Mouse (Mus musculus): Measurements from ENCODE around the gene Pikfyve. TPM values are rescaled to one million over a fixed set of nuclear protein-coding genes. Genes with fewer than 3 reads are reported as not detected.

Pikfyve gene
- polyA plus RNA-seq, 1 experiment, result 1.8 TPM

DNA sequence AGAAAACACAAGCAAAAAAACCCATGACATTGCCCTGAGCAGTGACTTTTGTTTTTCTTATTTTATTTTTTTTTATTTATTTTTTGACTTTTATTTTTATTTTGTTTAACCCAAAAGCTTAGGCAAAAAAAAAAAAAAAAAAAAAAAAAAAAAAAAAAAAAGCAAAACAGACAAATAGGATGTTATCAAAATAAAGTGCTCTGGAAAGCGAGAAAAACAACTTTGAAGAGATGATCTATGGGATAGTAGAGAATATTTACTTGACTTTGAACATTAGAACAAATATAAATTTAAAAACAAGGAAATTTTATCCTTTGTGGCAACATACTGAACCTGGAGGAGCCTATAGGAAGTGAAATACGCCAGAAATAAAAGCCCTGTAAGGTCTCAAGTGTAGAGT, 2.5 kb upstream of the Pikfyve start:
- no peak overlapping the region for H3K4me3 ChIP-seq (ENCODE audit: low read depth, low read length)
- H3K36me3 ChIP-seq (ENCODE audit: control insufficient read depth, insufficient read depth, low read length), result no peaks in the 10 kb centered on the region
- no peaks in the 10 kb centered on the region; the same call in 1 of the 2 replicates for H3K27me3 ChIP-seq (ENCODE audit: control insufficient read depth, insufficient read depth, low read length)
- H3K27ac ChIP-seq (ENCODE audit: insufficient read depth, low read depth, low read length), result no peak overlapping the region
- WGBS, result 84% methylated on average over 2 of the region's 2 CpGs
- H3K4me1 ChIP-seq (ENCODE audit: control insufficient read depth, insufficient read depth, insufficient read length, low read length), result 0 out of 2 replicates have a peak, but pooled peaks cover 3% of the 10 kb centered on the region
- TF ChIP-seq POLR2A (IDR thresholded peaks at IDR 0.05; ENCODE audit: low read depth, low read length) (no peak), CTCF (IDR thresholded peaks at IDR 0.05; ENCODE audit: extremely low read depth, insufficient read length, insufficient replicate concordance, low read depth, low read length) (no peak)

- Histone ChIP-seq H3K4me3 (ENCODE audit: low read depth, low read length) (no peak overlapping the region), H3K27me3 (ENCODE audit: control insufficient read depth, insufficient read depth, low read length) (no peaks in the 10 kb centered on the region; the same call in 1 of the 2 replicates), H3K4me1 (ENCODE audit: control insufficient read depth, insufficient read depth, insufficient read length, low read length) (0 out of 2 replicates have a peak, but pooled peaks cover 3% of the 10 kb centered on the region), H3K27ac (ENCODE audit: insufficient read depth, low read depth, low read length) (no peak overlapping the region), H3K36me3 (ENCODE audit: control insufficient read depth, insufficient read depth, low read length) (no peaks in the 10 kb centered on the region)
- 73% methylated on average over 8 of the region's 8 CpGs for WGBS
- no peak for TF ChIP-seq CTCF (IDR thresholded peaks at IDR 0.05; ENCODE audit: extremely low read depth, insufficient read length, insufficient replicate concordance, low read depth, low read length)
- TF ChIP-seq POLR2A (IDR thresholded peaks at IDR 0.05; ENCODE audit: low read depth, low read length), result no peak
These were observed 1.5 kb upstream of the Pikfyve start for GRCm38 (mm10) chr1:65185011-65185410.

- no peak for TF ChIP-seq POLR2A (IDR thresholded peaks at IDR 0.05; ENCODE audit: low read depth, low read length)
- 0 out of 2 replicates have a peak, but pooled peaks have one; percentile 22 for TF ChIP-seq CTCF (IDR thresholded peaks at IDR 0.05; ENCODE audit: extremely low read depth, insufficient read length, insufficient replicate concordance, low read depth, low read length)
- no peaks in the 10 kb centered on the region; the same call in 1 of the 2 replicates for H3K27me3 ChIP-seq (ENCODE audit: control insufficient read depth, insufficient read depth, low read length)
- H3K36me3 ChIP-seq (ENCODE audit: control insufficient read depth, insufficient read depth, low read length), result no peaks in the 10 kb centered on the region
- 0 out of 2 replicates have a peak, but pooled peaks cover 3% of the 10 kb centered on the region for H3K4me1 ChIP-seq (ENCODE audit: control insufficient read depth, insufficient read depth, insufficient read length, low read length)
- H3K4me3 ChIP-seq (ENCODE audit: low read depth, low read length), result no peak overlapping the region
- no peak overlapping the region for H3K27ac ChIP-seq (ENCODE audit: insufficient read depth, low read depth, low read length)
- 28% methylated on average over 12 of the region's 12 CpGs for WGBS
These were observed 818 bp upstream of the Pikfyve start for GRCm38 (mm10) chr1:65185524-65186205.

DNA sequence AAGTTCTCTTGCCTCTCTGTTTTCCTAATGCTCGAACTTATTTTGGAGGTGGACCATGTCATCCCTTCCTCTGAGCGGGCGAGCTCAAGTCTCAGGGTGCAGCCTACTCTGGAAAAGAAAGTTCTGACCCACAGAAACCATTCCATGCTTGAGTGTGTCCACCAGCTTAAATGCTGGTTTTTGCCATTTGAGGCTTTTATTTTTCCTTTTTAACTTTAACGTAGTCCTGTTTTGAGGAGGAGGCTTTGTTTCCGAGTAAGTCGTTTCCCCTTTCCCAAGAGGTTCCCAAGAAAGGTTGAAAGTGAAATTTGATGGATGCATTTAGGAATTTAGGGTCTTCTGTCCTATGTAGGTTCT, 569 bp downstream of the Pikfyve start:
- H3K4me1 ChIP-seq (ENCODE audit: control insufficient read depth, insufficient read depth, insufficient read length, low read length), result 0 out of 2 replicates have a peak, but pooled peaks cover 3% of the 10 kb centered on the region
- no peaks in the 10 kb centered on the region; the same call in 1 of the 2 replicates for H3K27me3 ChIP-seq (ENCODE audit: control insufficient read depth, insufficient read depth, low read length)
- no peak overlapping the region; the same call in 1 of the 2 replicates for H3K27ac ChIP-seq (ENCODE audit: insufficient read depth, low read depth, low read length)
- H3K4me3 ChIP-seq (ENCODE audit: low read depth, low read length), result peak overlapping the region; percentile 97
- no peak for TF ChIP-seq CTCF (IDR thresholded peaks at IDR 0.05; ENCODE audit: extremely low read depth, insufficient read length, insufficient replicate concordance, low read depth, low read length)
- TF ChIP-seq POLR2A (IDR thresholded peaks at IDR 0.05; ENCODE audit: low read depth, low read length), result no peak
- WGBS, result 0% methylated on average over 6 of the region's 6 CpGs
- H3K36me3 ChIP-seq (ENCODE audit: control insufficient read depth, insufficient read depth, low read length), result peaks cover 3% of the 10 kb centered on the region; the same call in 1 of the 2 replicates

GRCm38 (mm10) chr1:65190172-65190571, 3.7 kb downstream of the Pikfyve start:
- Histone ChIP-seq H3K27ac (ENCODE audit: insufficient read depth, low read depth, low read length) (no peak overlapping the region), H3K4me3 (ENCODE audit: low read depth, low read length) (no peak overlapping the region), H3K36me3 (ENCODE audit: control insufficient read depth, insufficient read depth, low read length) (peaks cover 13% of the 10 kb centered on the region), H3K4me1 (ENCODE audit: control insufficient read depth, insufficient read depth, insufficient read length, low read length) (0 out of 2 replicates have a peak, but pooled peaks cover 3% of the 10 kb centered on the region), H3K27me3 (ENCODE audit: control insufficient read depth, insufficient read depth, low read length) (no peaks in the 10 kb centered on the region; the same call in 1 of the 2 replicates)
- 86% methylated on average over 4 of the region's 4 CpGs for WGBS
- no peak for TF ChIP-seq POLR2A (IDR thresholded peaks at IDR 0.05; ENCODE audit: low read depth, low read length)
- no peak for TF ChIP-seq CTCF (IDR thresholded peaks at IDR 0.05; ENCODE audit: extremely low read depth, insufficient read length, insufficient replicate concordance, low read depth, low read length)

- no peak overlapping the region for H3K4me3 ChIP-seq (ENCODE audit: low read depth, low read length)
- peaks cover 26% of the 10 kb centered on the region for H3K36me3 ChIP-seq (ENCODE audit: control insufficient read depth, insufficient read depth, low read length)
- TF ChIP-seq CTCF (IDR thresholded peaks at IDR 0.05; ENCODE audit: extremely low read depth, insufficient read length, insufficient replicate concordance, low read depth, low read length) (no peak), POLR2A (IDR thresholded peaks at IDR 0.05; ENCODE audit: low read depth, low read length) (no peak)
- WGBS, result 89% methylated on average over 2 of the region's 2 CpGs
- no peak overlapping the region for H3K27ac ChIP-seq (ENCODE audit: insufficient read depth, low read depth, low read length)
- H3K4me1 ChIP-seq (ENCODE audit: control insufficient read depth, insufficient read depth, insufficient read length, low read length), result no peaks in the 10 kb centered on the region
- H3K27me3 ChIP-seq (ENCODE audit: control insufficient read depth, insufficient read depth, low read length), result no peaks in the 10 kb centered on the region
These were observed 6.7 kb downstream of the Pikfyve start for GRCm38 (mm10) chr1:65193226-65193625.

- 77% methylated on average over 2 of the region's 2 CpGs for WGBS
- Histone ChIP-seq H3K4me3 (ENCODE audit: low read depth, low read length) (no peak overlapping the region), H3K4me1 (ENCODE audit: control insufficient read depth, insufficient read depth, insufficient read length, low read length) (no peaks in the 10 kb centered on the region), H3K27ac (ENCODE audit: insufficient read depth, low read depth, low read length) (no peak overlapping the region), H3K36me3 (ENCODE audit: control insufficient read depth, insufficient read depth, low read length) (peaks cover 27% of the 10 kb centered on the region), H3K27me3 (ENCODE audit: control insufficient read depth, insufficient read depth, low read length) (no peaks in the 10 kb centered on the region)
- TF ChIP-seq CTCF (IDR thresholded peaks at IDR 0.05; ENCODE audit: extremely low read depth, insufficient read length, insufficient replicate concordance, low read depth, low read length), result no peak
- no peak for TF ChIP-seq POLR2A (IDR thresholded peaks at IDR 0.05; ENCODE audit: low read depth, low read length)
These were observed 11.9 kb downstream of the Pikfyve start for GRCm38 (mm10) chr1:65198425-65198824.
